Mouse (Mus musculus): ENCODE data around the gene Pink1.

Gene Pink1

GRCm38 (mm10) chr4:138326077-138326695 lies at the start of gene Pink1:
Pink1 (minus strand) TSS chr4:138326307.
- DNase-seq (ENCODE audit: low spot score in 2 of 2) = peak; percentile 83 to 94

- no peak for DNase-seq (ENCODE audit: low spot score in 2 of 2)
Observed at GRCm38 (mm10) chr4:138375117-138375516, 49.0 kb upstream of the Pink1 start.

GRCm38 (mm10) chr4:138370996-138371516 lies 44.9 kb upstream of the Pink1 start:
- no peak for DNase-seq (ENCODE audit: low spot score in 2 of 2)

GRCm38 (mm10) chr4:138368498-138369260 lies 42.6 kb upstream of the Pink1 start:
- DNase-seq (ENCODE audit: low spot score in 2 of 2) = no peak

GRCm38 (mm10) chr4:138367641-138368497 lies 41.8 kb upstream of the Pink1 start, which contains the start of gene Cda:
Cda (minus strand) TSS chr4:138367992.
- DNase-seq (ENCODE audit: low spot score in 2 of 2) = peak; percentile 67 to 69

GRCm38 (mm10) chr4:138366561-138366960 lies 40.5 kb upstream of the Pink1 start:
- no peak for DNase-seq (ENCODE audit: low spot score in 2 of 2)

GRCm38 (mm10) chr4:138363511-138363910 lies 37.4 kb upstream of the Pink1 start:
- DNase-seq (ENCODE audit: low spot score in 2 of 2) = no peak

GRCm38 (mm10) chr4:138362883-138363282 lies 36.8 kb upstream of the Pink1 start:
- DNase-seq (ENCODE audit: low spot score in 2 of 2) = no peak

GRCm38 (mm10) chr4:138361370-138361821 lies 35.3 kb upstream of the Pink1 start:
- no peak for DNase-seq (ENCODE audit: low spot score in 2 of 2)

GRCm38 (mm10) chr4:138358176-138358575 lies 32.1 kb upstream of the Pink1 start:
- no peak for DNase-seq (ENCODE audit: low spot score in 2 of 2)

- peak in 1 of 2 experiments; percentile 57 for DNase-seq (ENCODE audit: low spot score in 2 of 2)
Observed at GRCm38 (mm10) chr4:138356551-138356950, 30.4 kb upstream of the Pink1 start.

- peak; percentile 54 to 55 for DNase-seq (ENCODE audit: low spot score in 2 of 2)
Observed at GRCm38 (mm10) chr4:138356141-138356540, 30.0 kb upstream of the Pink1 start.

GRCm38 (mm10) chr4:138355496-138355895 lies 29.4 kb upstream of the Pink1 start:
- no peak for DNase-seq (ENCODE audit: low spot score in 2 of 2)

GRCm38 (mm10) chr4:138353438-138354171 lies 27.5 kb upstream of the Pink1 start:
- DNase-seq (ENCODE audit: low spot score in 2 of 2) = no peak

GRCm38 (mm10) chr4:138352692-138353091 lies 26.6 kb upstream of the Pink1 start:
- DNase-seq (ENCODE audit: low spot score in 2 of 2) = no peak

GRCm38 (mm10) chr4:138351821-138352220 lies 25.7 kb upstream of the Pink1 start:
- no peak for DNase-seq (ENCODE audit: low spot score in 2 of 2)

GRCm38 (mm10) chr4:138348716-138349115 lies 22.6 kb upstream of the Pink1 start:
- no peak for DNase-seq (ENCODE audit: low spot score in 2 of 2)

GRCm38 (mm10) chr4:138347280-138347679 lies 21.2 kb upstream of the Pink1 start:
- no peak for DNase-seq (ENCODE audit: low spot score in 2 of 2)

- DNase-seq (ENCODE audit: low spot score in 2 of 2) = no peak
Observed at GRCm38 (mm10) chr4:138344891-138345545, 18.9 kb upstream of the Pink1 start.

- no peak for DNase-seq (ENCODE audit: low spot score in 2 of 2)
Observed at GRCm38 (mm10) chr4:138343341-138343837, 17.3 kb upstream of the Pink1 start.
